In genomic region chr6:137648110-137649067, GRCm38 (mm10) we compare ENCODE assay signal across 7 mouse cellular contexts. TPM values are rescaled to one million over a fixed set of nuclear protein-coding genes. Genes with fewer than 3 reads are reported as not detected.
DNase-seq lines count a peak whose midpoint lies in the region; ATAC-seq lines count a peak whose summit lies in the region.

No protein-coding gene starts in this region.

- DNase-seq in thymus, postnatal 14 days = peak; percentile 4
- no peak for DNase-seq in thymus, postnatal 25 days
- DNase-seq in cerebellum, adult 11 months = peak; percentile 54
- DNase-seq in gastrocnemius, postnatal 36 days = peak; percentile 7 to 23
- DNase-seq in kidney, adult 9 months = peak; percentile 10
- peak; percentile 23 for DNase-seq in urinary bladder, postnatal 25 days (ENCODE audit: low spot score)

- 0 out of 2 replicates have a peak, but pooled peaks have one; percentile 16 for ATAC-seq in megakaryocyte-erythroid progenitor cell, adult 5-6 weeks (replicated peaks; ENCODE audit: low FRiP score, low TSS enrichment, poor library complexity, severe bottlenecking)

- intact Hi-C loops in gastrocnemius, postnatal 36 days (cut with DNase I) = no loop called here

RNA-seq across cellular contexts. Expression of gene Eps8, which starts 6.3 kb away (rescaled TPM):
- total RNA-seq in gastrocnemius, postnatal 36 days (2021) = 1 to 10 TPM; 4.5 to 4.6 TPM
- 0.69 and 0.92 TPM in 2 replicates for total RNA-seq in megakaryocyte-erythroid progenitor cell, adult 5-6 weeks (2014; fragmentation: Nextera tagmentation)
- total RNA-seq in megakaryocyte-erythroid progenitor cell, adult 5-6 weeks (2017) = 1.7 TPM in 1 of 2 replicates, not detected in the other
